Mouse (Mus musculus) CH12F3 (cell line): ENCODE data around the gene Zfp423.

ENCODE experiments used
- in situ Hi-C: fragments of 300-500 bp; cut with MboI; formaldehyde crosslinking; loops from 2 replicates; pipeline ENCODE4 v1.14.3; 2020; ENCODE audit warnings: low sequenced_read_pairs

Gene Zfp423

GRCm38 (mm10) chr8:87708127-87708637 lies 251.2 kb downstream of the Zfp423 start:
- in situ Hi-C loops = no loop called here

DNA sequence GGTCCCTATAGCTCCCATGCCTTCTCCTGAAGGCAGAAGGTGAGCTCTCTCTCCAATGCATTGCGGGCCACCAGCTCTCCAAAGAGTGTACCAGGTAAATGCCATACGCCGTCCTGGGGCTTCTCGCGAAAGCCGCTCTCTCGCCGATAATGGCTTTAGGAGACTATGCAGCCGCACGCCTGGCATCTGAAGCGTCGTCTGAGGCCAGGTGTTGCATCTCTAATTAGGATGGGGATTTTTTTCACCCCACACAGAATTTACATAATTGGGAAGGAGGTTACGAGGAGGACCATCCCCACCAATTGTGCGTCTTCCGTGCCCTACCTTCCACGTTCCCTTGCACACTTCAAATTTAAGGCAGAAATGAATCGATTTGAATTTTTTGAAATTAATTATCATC lies 252.2 kb downstream of the Zfp423 start:
- in situ Hi-C loops = no loop called here

- in situ Hi-C loops = no loop called here
Observed at GRCm38 (mm10) chr8:87704756-87705155, 254.6 kb downstream of the Zfp423 start.

DNA sequence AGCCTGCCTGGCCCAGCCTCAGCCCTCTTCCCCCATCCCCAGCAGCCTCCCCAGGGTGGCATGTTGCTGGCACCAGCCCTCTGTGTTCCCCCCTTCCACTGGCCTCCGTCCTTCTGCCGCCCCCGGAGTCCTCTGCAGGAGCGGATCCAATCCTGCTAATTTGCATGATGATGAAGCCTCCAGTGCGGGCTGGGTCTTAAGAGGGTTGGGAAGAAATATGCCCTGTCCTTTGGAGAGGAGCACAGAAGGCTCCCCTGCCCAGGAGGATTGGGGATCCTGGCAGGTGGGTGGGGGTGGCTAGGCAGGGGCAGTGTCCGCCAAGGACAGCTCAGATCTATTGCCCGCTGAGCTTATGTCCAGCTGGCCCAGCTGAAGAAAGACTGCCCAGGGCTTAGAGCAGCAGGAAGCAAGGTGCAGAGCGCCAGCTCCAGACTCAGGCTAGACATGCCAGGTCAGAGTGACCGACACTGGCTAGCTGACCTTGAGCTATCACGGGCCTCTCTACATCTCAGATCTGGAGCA lies 256.5 kb downstream of the Zfp423 start:
- in situ Hi-C loops = no loop called here

DNA sequence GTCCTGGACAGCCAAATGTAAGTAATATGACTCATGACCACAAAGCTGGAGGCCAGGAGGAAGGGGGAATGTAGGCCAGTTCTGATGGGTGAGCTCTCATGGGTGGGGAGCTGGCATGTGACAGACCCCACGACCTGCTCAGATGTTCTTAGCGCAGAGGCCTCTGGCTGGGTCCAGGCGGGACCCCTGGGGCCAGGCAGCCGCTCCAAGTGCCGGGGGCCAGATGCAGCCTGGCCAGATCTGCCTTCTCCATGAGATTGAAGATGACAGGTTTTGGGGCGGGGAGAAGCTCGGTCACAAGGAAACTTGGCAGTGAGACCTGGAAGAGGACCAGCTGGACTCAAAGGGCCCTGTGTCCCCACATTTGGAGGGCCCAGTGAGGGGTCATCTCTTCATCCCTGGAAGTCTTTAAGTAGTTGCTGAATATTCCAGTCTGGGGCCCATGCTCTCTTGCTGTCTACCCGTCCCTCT lies 257.3 kb downstream of the Zfp423 start:
- in situ Hi-C loops = no loop called here

GRCm38 (mm10) chr8:87701583-87701982 lies 257.8 kb downstream of the Zfp423 start:
- in situ Hi-C loops = no loop called here

GRCm38 (mm10) chr8:87700321-87700720 lies 259.1 kb downstream of the Zfp423 start:
- in situ Hi-C loops = no loop called here

GRCm38 (mm10) chr8:87697127-87697526 lies 262.3 kb downstream of the Zfp423 start:
- in situ Hi-C loops = no loop called here

DNA sequence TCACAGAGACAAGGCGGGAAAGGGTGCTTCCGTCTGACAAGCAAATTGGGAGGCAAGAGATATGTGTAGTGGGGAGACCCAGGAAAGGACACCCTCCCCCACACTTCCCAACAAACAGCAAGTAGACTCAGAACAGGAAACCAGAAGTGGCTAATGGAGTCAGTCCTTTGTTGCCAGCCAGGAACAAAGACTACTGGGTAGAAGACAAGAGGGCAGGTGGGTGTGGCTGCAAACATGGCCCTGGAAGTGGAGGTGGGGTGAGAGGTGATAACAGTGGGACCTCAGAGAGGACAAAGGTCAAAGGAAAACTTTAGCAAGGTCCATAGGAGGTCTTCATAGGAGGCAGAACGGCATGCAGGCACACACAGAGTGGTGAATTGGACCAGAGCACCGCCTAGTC lies 265.7 kb downstream of the Zfp423 start:
- in situ Hi-C loops = no loop called here

GRCm38 (mm10) chr8:87690100-87691095 lies 269.0 kb downstream of the Zfp423 start:
- in situ Hi-C loops = no loop called here

DNA sequence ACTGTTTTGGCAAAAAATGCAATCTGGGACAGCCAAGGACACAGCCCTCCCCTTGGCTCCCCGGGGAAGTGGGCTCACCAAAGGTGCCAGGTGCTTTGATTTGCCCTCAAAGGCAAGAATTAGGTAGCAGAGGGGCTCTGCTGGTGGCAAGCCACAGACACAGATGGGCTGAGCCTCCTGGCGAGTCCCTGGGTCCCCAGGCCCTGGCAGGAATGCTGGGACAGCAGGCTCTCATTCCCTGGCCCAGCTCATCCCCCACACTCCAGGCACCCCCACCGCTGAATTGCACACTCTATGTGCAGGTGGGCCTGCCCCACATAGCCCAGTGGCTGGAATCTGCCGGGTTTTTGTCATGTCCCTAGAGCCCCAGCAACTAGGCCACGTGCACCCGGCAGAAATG lies 270.2 kb downstream of the Zfp423 start:
- in situ Hi-C loops = no loop called here

DNA sequence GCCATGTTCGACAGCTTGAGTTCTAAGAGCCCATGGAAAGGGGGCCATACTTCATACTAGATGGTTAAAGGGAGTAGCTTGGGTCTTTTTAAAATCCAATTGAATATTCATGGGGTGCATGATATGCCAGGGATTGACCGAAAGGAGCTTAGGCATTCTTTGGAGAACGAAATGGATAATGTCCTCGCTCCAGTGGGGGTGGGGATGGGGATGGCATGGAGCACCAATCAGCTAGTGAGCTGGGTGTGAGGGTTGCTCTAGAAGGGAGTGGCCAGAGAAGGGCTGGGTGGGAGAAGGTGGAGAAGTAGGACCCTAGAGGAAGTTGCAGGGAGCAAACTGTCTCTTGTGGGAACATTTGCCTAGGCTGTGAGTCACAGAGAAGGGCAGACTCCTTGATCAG lies 271.0 kb downstream of the Zfp423 start:
- in situ Hi-C loops = no loop called here

GRCm38 (mm10) chr8:87686986-87687698 lies 272.3 kb downstream of the Zfp423 start:
- in situ Hi-C loops = no loop called here

DNA sequence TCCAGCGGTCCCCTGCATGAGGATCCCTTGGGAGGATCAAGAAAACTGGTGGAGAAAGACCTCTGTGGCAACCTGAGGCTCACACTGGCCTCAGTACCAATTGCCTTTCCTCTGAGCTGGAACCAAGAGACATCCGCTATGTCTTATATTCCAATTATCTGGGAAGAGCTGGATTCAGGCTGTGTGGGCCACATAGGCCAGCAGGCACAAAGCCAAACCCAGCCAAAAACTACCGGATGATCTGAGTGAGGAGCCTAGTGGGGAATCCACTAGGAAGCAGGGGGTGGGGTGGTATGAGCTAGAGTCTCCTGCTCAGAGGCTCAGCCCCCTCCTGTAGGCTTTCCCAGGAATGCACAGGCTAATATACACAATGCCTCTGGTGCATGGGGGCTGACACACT lies 273.4 kb downstream of the Zfp423 start:
- in situ Hi-C loops = no loop called here

DNA sequence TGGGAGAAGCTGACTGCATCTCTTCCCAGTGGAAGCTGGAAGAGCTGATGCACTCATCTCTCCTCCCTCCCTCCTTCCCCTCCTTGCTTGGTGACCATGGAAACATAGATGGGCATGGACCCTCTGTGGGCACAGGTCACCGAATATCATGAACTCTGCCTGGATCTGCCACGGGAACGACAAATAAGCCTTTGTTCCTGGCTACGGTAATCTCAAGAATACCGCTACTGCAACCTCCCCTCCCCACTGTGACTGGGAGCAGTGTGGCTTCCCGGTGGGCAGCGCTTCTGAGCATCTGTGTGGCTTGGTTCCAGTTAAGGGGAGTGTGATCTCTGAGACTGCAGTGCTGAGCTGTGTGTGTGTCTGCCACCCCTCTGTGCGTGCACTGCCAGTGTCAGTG lies 274.0 kb downstream of the Zfp423 start:
- in situ Hi-C loops = no loop called here

- in situ Hi-C loops = no loop called here
Observed at GRCm38 (mm10) chr8:87682066-87682465, 277.3 kb downstream of the Zfp423 start.

- in situ Hi-C loops = no loop called here
Observed at GRCm38 (mm10) chr8:87680034-87680433, 279.4 kb downstream of the Zfp423 start.

DNA sequence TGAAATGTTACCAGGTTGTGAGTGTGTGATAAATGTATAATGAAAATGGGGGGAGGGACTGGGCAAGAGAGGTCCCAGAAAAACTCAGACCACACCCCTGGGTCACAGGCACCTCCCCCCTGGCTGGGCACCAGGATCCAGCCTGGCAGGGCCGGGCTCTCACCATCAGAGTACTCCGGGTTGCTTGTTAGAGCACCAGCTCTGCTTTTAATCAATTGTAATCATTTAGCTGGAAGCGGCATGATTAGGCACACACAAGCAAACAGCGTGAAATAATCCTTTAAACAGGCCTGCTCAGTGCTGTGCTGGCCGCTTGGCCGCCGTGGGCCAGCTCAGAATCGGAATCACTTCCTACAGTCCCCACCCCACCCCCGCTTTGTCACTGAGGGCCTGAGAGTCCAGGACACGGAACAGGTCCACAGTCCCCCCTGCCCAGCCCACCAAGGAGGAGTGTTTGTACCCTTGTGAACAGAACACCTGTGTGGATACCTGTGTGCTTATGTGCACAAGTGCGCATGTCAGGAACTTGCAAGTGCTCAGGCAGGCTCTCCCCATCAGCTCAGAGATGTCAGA lies 279.9 kb downstream of the Zfp423 start:
- in situ Hi-C loops = no loop called here

- in situ Hi-C loops = no loop called here
Observed at GRCm38 (mm10) chr8:87675411-87675810, 284.0 kb downstream of the Zfp423 start.

DNA sequence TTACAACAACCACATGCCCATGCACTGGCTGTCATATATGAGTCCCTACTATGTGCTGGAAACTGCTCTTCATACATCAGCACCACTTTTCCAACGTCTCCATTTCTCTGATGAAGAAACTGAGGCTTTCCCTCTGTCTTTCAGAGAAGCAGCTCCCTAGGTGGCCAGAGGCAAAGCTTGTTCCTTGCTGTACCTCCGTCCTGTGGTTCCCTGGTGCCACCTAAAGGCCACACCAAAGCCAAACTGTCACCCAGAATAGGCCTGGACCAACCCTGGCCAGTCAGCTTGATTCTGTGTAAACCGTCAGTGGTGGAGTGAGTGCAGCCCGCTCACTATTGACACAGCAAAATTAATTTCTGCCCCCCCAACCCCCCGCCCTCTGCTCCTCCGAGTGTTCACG lies 285.2 kb downstream of the Zfp423 start:
- in situ Hi-C loops = no loop called here

DNA sequence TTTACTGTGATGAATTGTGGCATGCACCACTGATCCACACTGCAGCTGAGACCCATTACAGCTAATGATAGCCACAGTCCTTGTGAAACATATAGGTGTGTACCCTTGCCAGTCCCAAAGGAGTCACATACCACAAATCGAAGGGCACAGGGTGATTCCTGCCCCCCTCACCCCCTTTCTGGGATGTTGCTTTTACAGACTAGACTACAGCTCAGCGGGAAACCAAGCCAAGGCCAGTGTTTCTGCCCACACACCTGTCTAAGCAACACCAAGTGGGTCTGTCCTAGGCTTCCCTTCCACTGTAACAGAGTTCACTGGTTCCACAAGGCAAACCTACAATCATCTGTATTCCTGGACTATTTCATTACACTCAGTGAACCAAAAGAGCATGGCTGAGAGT lies 287.2 kb downstream of the Zfp423 start:
- in situ Hi-C loops = no loop called here
